Mouse (Mus musculus) forebrain, embryonic 10.5 days (tissue): ENCODE data around the gene Sept4. TPM values are rescaled to one million over a fixed set of nuclear protein-coding genes. Genes with fewer than 3 reads are reported as not detected.

Experiments used
- DNase-seq: peaks from one replicate; pipeline ENCODE4 v3.0.0-alpha.2; 2017; ENCODE audit warnings: low spot score; ENCODE audit errors: extremely low spot score
- H3K27ac ChIP-seq: fragments of 300-500 bp; sonication (generic); 2 replicates; pipeline ENCODE4 v1.5.1; 2016; ENCODE audit warnings: mild to moderate bottlenecking
- H3K27me3 ChIP-seq: fragments of 300-500 bp; sonication (generic); 2 replicates; pipeline ENCODE4 v1.6.1; 2016; ENCODE audit warnings: mild to moderate bottlenecking; ENCODE audit not compliant: poor library complexity, severe bottlenecking
- H3K36me3 ChIP-seq: fragments of 300-500 bp; sonication (generic); replicated peaks from 2 replicates; pipeline ENCODE4 v1.6.1; 2016; ENCODE audit warnings: mild to moderate bottlenecking, moderate library complexity
- H3K4me1 ChIP-seq: fragments of 300-500 bp; sonication (generic); 2 replicates; pipeline ENCODE4 v1.6.1; 2016
- H3K4me3 ChIP-seq: fragments of 300-500 bp; sonication (generic); 2 replicates; pipeline ENCODE4 v1.5.1; 2016; ENCODE audit warnings: mild to moderate bottlenecking, moderate library complexity
- H3K9me3 ChIP-seq: fragments of 300-500 bp; sonication (generic); 2 replicates; pipeline ENCODE4 v1.6.1; 2016; ENCODE audit warnings: mild to moderate bottlenecking, moderate library complexity
- WGBS: fragments of 180-500 bp; shearing (Covaris S2); methylation state at CpG from one replicate; pipeline ENCODE4 v1.1.7; 2016; 5-methylcytosine and 5-hydroxymethylcytosine counted together
- polyA plus RNA-seq: library from polyadenylated mRNA; unstranded; fragments of >200 nt; fragmentation: Nextera tagmentation; extraction: Ambion mirVana; gene quantifications from 2 replicates; pipeline ENCODE4 v1.2.1, GENCODE M21; 2016

Sept4 gene
- polyA plus RNA-seq, 1 experiment from 2014 or later: 7.6 TPM

- no peak for DNase-seq
- H3K9me3 ChIP-seq: peaks cover 12% of the 10 kb centered on the region
- H3K4me3 ChIP-seq: no peak within 1 kb of the TSS
- no peak within 1 kb of the TSS for H3K27ac ChIP-seq
- no peaks in the 10 kb centered on the region for H3K4me1 ChIP-seq
- H3K27me3 ChIP-seq: no peaks in the 10 kb centered on the region
- peaks cover 92% of the 10 kb centered on the region for H3K36me3 ChIP-seq
- 92% methylated on average over 67 of the region's 69 CpGs for WGBS
Observed at GRCm38 (mm10) chr11:87616790-87617474, 48.2 kb downstream of the Sept4 start, which contains the start of gene Hsf5. TSS of gene Hsf5 (plus strand) at chr11:87617164.

GRCm38 (mm10) chr11:87617606-87618005 is 48.9 kb downstream of the Sept4 start:
- Histone ChIP-seq H3K4me1 (no peaks in the 10 kb centered on the region), H3K36me3 (peaks cover 92% of the 10 kb centered on the region), H3K27ac (no peak overlapping the region), H3K9me3 (peaks cover 12% of the 10 kb centered on the region), H3K27me3 (no peaks in the 10 kb centered on the region), H3K4me3 (no peak overlapping the region)
- DNase-seq: no peak
- WGBS: 94% methylated on average over 32 of the region's 32 CpGs

GRCm38 (mm10) chr11:87623160-87623559 is 54.5 kb downstream of the Sept4 start:
- no peak overlapping the region for H3K4me3 ChIP-seq
- no peak for DNase-seq
- no peaks in the 10 kb centered on the region for H3K4me1 ChIP-seq
- peaks cover 83% of the 10 kb centered on the region for H3K36me3 ChIP-seq
- WGBS: 81% methylated on average over 4 of the region's 4 CpGs
- H3K27ac ChIP-seq: no peak overlapping the region
- H3K27me3 ChIP-seq: no peaks in the 10 kb centered on the region
- no peaks in the 10 kb centered on the region for H3K9me3 ChIP-seq

- Histone ChIP-seq H3K9me3 (no peaks in the 10 kb centered on the region), H3K27ac (no peak overlapping the region), H3K4me3 (no peak overlapping the region), H3K36me3 (peaks cover 26% of the 10 kb centered on the region), H3K27me3 (no peaks in the 10 kb centered on the region), H3K4me1 (no peaks in the 10 kb centered on the region)
- DNase-seq: peak; percentile 35
- 42% methylated on average over 10 of the region's 10 CpGs for WGBS
Observed at GRCm38 (mm10) chr11:87629859-87630258, 61.2 kb downstream of the Sept4 start.

- DNase-seq: no peak
- Histone ChIP-seq H3K4me1 (peaks cover 13% of the 10 kb centered on the region), H3K27ac (peak overlapping the region; percentile 88), H3K4me3 (peak overlapping the region; percentile 57), H3K36me3 (peaks cover 3% of the 10 kb centered on the region; the same call in 1 of the 2 replicates), H3K9me3 (no peaks in the 10 kb centered on the region), H3K27me3 (no peaks in the 10 kb centered on the region)
- 13% methylated on average over 2 of the region's 2 CpGs for WGBS
Observed at GRCm38 (mm10) chr11:87638793-87639192, 70.1 kb downstream of the Sept4 start.

- under 1% methylated on average over 29 of the region's 29 CpGs for WGBS
- Histone ChIP-seq H3K4me1 (peaks cover 13% of the 10 kb centered on the region), H3K27me3 (no peaks in the 10 kb centered on the region), H3K27ac (peak overlapping the region; percentile 88), H3K4me3 (peak overlapping the region; percentile 57), H3K36me3 (peaks cover 3% of the 10 kb centered on the region; the same call in 1 of the 2 replicates), H3K9me3 (no peaks in the 10 kb centered on the region)
- peak; percentile 72 for DNase-seq
Observed at GRCm38 (mm10) chr11:87639206-87639605, 70.5 kb downstream of the Sept4 start.

Other genes with a start within 250 kb of the Sept4 start
- gene Ppm1e, start 209.9 kb upstream of the Sept4 start, polyA plus RNA-seq: 4.7 and 5.2 TPM in 2 replicates
- 13.3 and 15.1 TPM in 2 replicates for gene Rad51c, start 163.9 kb upstream of the Sept4 start, polyA plus RNA-seq
- not detected in 2 replicates for gene Tex14, start 163.8 kb upstream of the Sept4 start, polyA plus RNA-seq
- not detected in 2 replicates for gene Gm11492, start 2.2 kb upstream of the Sept4 start, polyA plus RNA-seq
- gene Mtmr4, start 23.3 kb downstream of the Sept4 start, polyA plus RNA-seq: 62.4 and 66.2 TPM in 2 replicates
- 0.31 and 0.38 TPM in 2 replicates for gene Hsf5, start 48.3 kb downstream of the Sept4 start, polyA plus RNA-seq
- 1.1 and 1.9 TPM in 2 replicates for gene Rnf43, start 93.8 kb downstream of the Sept4 start, polyA plus RNA-seq
- gene Supt4a, start 168.6 kb downstream of the Sept4 start, polyA plus RNA-seq: 153 and 160 TPM in 2 replicates
- gene Tspoap1, start 191.6 kb downstream of the Sept4 start, polyA plus RNA-seq: 11.0 and 11.1 TPM in 2 replicates
- 4.5 and 5.1 TPM in 2 replicates for gene Mpo, start 224.7 kb downstream of the Sept4 start, polyA plus RNA-seq